Mouse (Mus musculus) heart, embryonic 11.5 days (tissue): Measurements from ENCODE around the gene Arhgap28. TPM values are rescaled to one million over a fixed set of nuclear protein-coding genes. Genes with fewer than 3 reads are reported as not detected.

Experiments used
- ATAC-seq: fragments of 200-750 bp; cut with Nextera tagmentation; replicated peaks from 2 replicates; pipeline ENCODE4 v1.8.0; 2017; ENCODE audit warnings: moderate library complexity; ENCODE audit not compliant: insufficient number of reproducible peaks, low FRiP score, low TSS enrichment
- H3K27ac ChIP-seq: fragments of 300-500 bp; sonication (generic); 2 replicates; pipeline ENCODE4 v1.5.1; 2014; ENCODE audit warnings: mild to moderate bottlenecking, low read depth, low read length
- H3K27me3 ChIP-seq: fragments of 300-500 bp; sonication (generic); 2 replicates; pipeline ENCODE4 v1.6.1; 2014; ENCODE audit warnings: mild to moderate bottlenecking, low read length, mixed read lengths; ENCODE audit not compliant: control insufficient read depth, insufficient read depth
- H3K36me3 ChIP-seq: fragments of 300-500 bp; sonication (generic); 2 replicates; pipeline ENCODE4 v1.6.1; 2014; ENCODE audit warnings: mild to moderate bottlenecking, low read length, moderate library complexity, mixed read lengths; ENCODE audit not compliant: control insufficient read depth, insufficient read depth
- H3K4me1 ChIP-seq: fragments of 300-500 bp; sonication (generic); 2 replicates; pipeline ENCODE4 v1.6.1; 2014; ENCODE audit warnings: low read length; ENCODE audit not compliant: control insufficient read depth, insufficient read depth
- H3K4me2 ChIP-seq: fragments of 300-500 bp; sonication (generic); 2 replicates; pipeline ENCODE4 v1.6.1; 2014; ENCODE audit warnings: mild to moderate bottlenecking, moderate library complexity
- H3K4me3 ChIP-seq: fragments of 300-500 bp; sonication (generic); 2 replicates; pipeline ENCODE4 v1.5.1; 2014; ENCODE audit warnings: low read depth, low read length
- H3K9ac ChIP-seq: fragments of 300-500 bp; sonication (generic); 2 replicates; pipeline ENCODE4 v1.6.1; 2014; ENCODE audit warnings: mild to moderate bottlenecking, low read depth, low read length, moderate library complexity
- H3K9me3 ChIP-seq: fragments of 300-500 bp; sonication (generic); replicated peaks from 2 replicates; pipeline ENCODE4 v1.6.1; 2016; ENCODE audit warnings: low read length; ENCODE audit not compliant: control insufficient read depth
- WGBS: fragments of 180-500 bp; shearing (Covaris S2); extraction: QIAGEN DNeasy Blood & Tissue Kit; methylation state at CpG from one replicate; pipeline ENCODE4 v1.1.7; 2014; ENCODE audit not compliant: insufficient replicate concordance; 5-methylcytosine and 5-hydroxymethylcytosine counted together
- polyA plus RNA-seq: library from polyadenylated mRNA; unstranded; fragments of >200 nt; fragmentation: Nextera tagmentation; extraction: Ambion mirVana; gene quantifications from 2 replicates; pipeline ENCODE4 v1.2.1, GENCODE M21; 2014

The Arhgap28 gene
- polyA plus RNA-seq, 1 experiment from 2014 or later: 25.9 TPM

DNA sequence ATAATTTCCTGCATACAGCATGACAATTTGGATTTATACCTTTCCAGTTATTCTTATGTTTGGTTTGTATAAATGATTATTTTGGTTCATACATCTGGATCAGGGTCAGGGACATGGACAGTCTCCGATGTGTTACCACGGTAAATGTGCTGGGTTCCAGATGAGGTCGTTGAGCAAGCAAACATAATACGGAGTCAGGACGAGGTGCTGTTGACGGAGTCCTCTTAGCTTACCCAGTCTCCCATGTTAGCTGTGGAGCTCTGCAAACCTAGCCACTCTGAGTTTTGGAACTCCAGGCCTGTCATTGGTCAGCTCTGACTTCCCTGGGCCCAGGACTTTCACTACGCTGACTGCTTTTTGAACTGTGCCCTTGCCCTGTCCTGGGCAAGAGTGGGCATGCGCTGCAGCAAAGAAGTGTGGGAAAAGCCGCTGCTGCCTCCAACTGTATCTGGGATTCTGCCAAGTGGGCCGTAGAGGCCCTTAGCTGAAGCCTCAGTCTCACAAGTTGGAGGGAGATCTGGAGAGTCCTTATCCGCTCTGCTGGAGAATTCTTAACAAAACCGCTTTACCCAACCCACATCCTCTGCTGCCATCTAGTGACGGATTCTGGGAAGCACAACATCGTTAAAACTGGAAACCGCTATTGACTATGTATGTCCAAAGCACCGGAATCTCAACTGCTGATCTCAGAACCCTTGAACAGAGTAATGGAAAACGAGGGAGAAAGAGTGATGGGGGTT is 166.4 kb downstream of the Arhgap28 start:
- 0 out of 2 replicates have a peak, but pooled peaks have one; percentile 26 for ATAC-seq
- Histone ChIP-seq H3K36me3 (no peaks in the 10 kb centered on the region), H3K27ac (no peak overlapping the region), H3K4me1 (no peaks in the 10 kb centered on the region), H3K4me2 (no peak overlapping the region), H3K9ac (no peak overlapping the region), H3K27me3 (no peaks in the 10 kb centered on the region), H3K4me3 (no peak overlapping the region), H3K9me3 (no peaks in the 10 kb centered on the region; the same call in 1 of the 2 replicates)
- WGBS: 58% methylated on average over 17 of the region's 17 CpGs

DNA sequence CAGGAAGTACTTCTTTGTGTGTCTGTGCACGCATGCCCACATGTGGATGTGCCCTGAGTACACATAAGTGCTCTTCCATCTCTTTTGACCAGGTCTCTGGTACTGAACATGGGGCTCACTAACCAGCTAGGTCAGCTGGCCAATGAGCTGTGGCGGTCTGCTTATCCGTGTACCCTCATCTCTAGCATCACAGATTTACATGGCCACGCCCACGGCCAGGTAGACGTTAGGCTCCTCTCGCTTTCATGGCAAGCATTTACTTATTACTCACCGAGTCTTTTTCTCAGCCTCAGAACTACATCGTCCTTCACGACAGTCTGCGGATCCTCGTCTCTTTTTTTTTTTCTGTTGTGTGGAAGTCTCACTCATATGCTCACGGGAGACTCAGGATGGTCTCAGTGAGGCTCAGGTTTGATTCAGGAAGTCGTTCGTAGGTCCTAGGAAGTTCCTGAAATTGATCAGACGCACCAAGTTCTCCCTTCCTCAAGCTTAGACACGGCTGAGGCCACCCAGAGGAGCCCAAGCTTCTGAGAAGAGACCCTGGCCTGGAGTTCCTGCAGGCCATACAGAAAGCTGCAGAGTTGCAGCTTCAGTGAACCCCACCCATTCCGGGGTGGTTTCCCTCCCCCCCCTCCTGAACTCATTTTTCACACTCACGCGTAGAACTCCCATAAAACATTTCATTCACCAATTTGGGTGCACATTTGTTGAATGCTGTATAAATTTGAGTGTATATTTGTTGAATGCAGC is 167.6 kb downstream of the Arhgap28 start:
- H3K4me2 ChIP-seq: no peak overlapping the region
- no peak overlapping the region for H3K4me3 ChIP-seq
- no peaks in the 10 kb centered on the region for H3K4me1 ChIP-seq
- H3K36me3 ChIP-seq: no peaks in the 10 kb centered on the region
- H3K9ac ChIP-seq: no peak overlapping the region
- no peaks in the 10 kb centered on the region for H3K27me3 ChIP-seq
- ATAC-seq: no peak
- WGBS: 91% methylated on average over 20 of the region's 20 CpGs
- H3K9me3 ChIP-seq: no peaks in the 10 kb centered on the region; the same call in 1 of the 2 replicates
- H3K27ac ChIP-seq: no peak overlapping the region

DNA sequence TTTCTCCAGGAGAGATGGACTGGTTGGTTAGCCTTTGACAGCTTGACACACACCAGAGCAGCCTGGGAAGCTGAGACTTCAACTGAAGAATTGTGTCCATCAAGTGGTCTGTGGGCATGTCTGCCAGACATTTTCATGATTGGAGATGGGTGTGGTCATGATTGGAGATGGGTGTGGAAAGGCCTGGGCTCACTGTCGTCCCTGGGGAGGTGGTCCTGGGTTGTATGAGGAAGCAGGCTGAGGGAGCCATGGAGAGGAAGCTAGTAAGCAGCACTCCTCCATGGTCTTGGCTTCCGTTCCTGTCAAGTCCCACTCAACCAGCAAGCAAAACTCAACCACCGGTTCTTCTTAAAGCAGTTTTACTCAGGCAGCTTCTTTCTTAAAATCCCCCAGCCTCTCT is 176.5 kb downstream of the Arhgap28 start:
- Histone ChIP-seq H3K4me3 (no peak overlapping the region), H3K27ac (no peak overlapping the region), H3K4me1 (no peaks in the 10 kb centered on the region), H3K4me2 (no peak overlapping the region), H3K9ac (no peak overlapping the region), H3K36me3 (no peaks in the 10 kb centered on the region), H3K27me3 (no peaks in the 10 kb centered on the region), H3K9me3 (peaks cover 8% of the 10 kb centered on the region; the same call in 1 of the 2 replicates)
- ATAC-seq: no peak
- WGBS: 78% methylated on average over 3 of the region's 3 CpGs

DNA sequence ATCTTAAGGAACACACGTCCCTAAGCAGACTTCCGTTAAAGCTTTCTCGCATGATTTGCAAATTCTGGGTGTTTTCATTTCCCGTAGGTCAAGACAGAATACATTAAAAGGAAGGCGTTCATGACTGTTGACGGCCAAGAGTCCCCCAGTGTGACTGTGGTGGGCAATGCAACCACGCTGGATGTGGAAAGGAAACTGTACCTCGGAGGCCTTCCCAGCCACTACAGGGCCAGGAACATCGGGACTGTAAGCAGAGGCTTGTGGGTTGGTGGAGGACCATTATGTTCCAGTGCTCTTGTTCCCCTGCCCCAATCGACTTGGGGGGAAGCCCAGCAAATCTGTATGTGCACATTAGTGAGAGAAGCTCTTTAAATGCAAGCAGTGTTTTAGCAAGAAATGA is 187.0 kb downstream of the Arhgap28 start:
- ATAC-seq: no peak
- no peak overlapping the region for H3K4me3 ChIP-seq
- H3K4me1 ChIP-seq: no peaks in the 10 kb centered on the region
- H3K9me3 ChIP-seq: no peaks in the 10 kb centered on the region
- no peaks in the 10 kb centered on the region for H3K27me3 ChIP-seq
- H3K36me3 ChIP-seq: no peaks in the 10 kb centered on the region
- no peak overlapping the region for H3K27ac ChIP-seq
- no peak overlapping the region for H3K4me2 ChIP-seq
- WGBS: 91% methylated on average over 10 of the region's 10 CpGs
- no peak overlapping the region for H3K9ac ChIP-seq

DNA sequence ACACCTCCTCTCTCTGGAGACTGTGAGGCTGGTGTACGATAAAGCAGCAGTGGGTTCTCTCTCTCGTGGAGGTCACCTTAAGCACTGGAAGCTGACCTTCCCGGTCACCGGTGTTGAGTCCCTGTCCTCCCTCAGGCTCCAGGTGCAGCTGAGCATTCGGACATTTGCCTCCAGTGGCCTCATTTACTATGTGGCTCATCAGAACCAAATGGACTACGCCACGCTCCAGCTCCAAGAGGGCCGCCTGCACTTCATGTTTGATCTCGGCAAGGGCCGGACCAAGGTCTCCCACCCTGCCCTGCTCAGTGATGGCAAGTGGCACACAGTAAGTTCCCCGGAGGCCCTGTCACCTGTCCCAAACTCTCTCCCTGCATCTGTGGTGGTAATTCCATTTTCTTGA is 188.2 kb downstream of the Arhgap28 start:
- no peaks in the 10 kb centered on the region for H3K9me3 ChIP-seq
- H3K4me1 ChIP-seq: no peaks in the 10 kb centered on the region
- H3K27ac ChIP-seq: no peak overlapping the region
- no peaks in the 10 kb centered on the region for H3K27me3 ChIP-seq
- no peak overlapping the region for H3K4me3 ChIP-seq
- no peak for ATAC-seq
- H3K9ac ChIP-seq: no peak overlapping the region
- 92% methylated on average over 11 of the region's 11 CpGs for WGBS
- no peak overlapping the region for H3K4me2 ChIP-seq
- no peaks in the 10 kb centered on the region for H3K36me3 ChIP-seq

DNA sequence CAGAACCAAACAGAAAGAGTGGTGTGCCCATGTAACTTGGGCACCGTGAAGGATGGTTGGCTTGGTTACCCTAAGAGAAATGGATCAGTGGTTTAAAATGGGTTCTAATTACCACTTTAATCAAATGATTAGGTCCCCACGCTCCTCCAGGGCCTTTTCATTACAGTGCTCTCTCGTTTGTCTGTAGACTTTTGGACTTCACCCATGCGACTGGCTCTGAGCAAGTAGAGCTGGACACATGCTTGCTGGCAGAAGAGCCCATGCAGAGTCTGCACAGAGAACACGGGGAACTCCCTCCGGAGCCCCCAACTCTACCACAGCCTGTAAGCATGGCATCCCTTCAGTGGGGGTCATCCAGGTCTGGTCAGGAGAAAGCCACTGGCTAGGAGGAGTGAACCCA is 190.3 kb downstream of the Arhgap28 start:
- ATAC-seq: no peak
- 87% methylated on average over 6 of the region's 6 CpGs for WGBS
- Histone ChIP-seq H3K4me2 (no peak overlapping the region), H3K27ac (no peak overlapping the region), H3K9ac (no peak overlapping the region), H3K36me3 (no peaks in the 10 kb centered on the region), H3K27me3 (no peaks in the 10 kb centered on the region), H3K4me3 (no peak overlapping the region), H3K9me3 (no peaks in the 10 kb centered on the region), H3K4me1 (no peaks in the 10 kb centered on the region)

DNA sequence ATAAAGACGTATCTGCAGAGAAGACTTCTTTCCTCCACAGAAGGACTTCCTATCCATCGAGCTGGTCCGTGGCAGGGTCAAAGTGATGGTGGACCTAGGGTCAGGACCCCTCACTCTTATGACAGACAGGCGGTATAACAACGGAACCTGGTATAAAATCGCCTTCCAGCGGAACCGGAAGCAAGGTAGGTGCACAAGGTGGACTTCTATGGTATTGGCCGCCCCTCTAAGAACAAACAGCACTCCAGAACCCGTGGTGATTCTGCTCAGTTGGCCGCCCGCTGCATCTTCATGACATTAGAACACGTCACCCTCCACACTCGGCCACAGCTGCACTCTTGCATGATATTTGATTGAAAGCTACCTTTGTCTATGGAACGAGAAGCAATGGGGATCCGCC is 194.7 kb downstream of the Arhgap28 start:
- Histone ChIP-seq H3K36me3 (no peaks in the 10 kb centered on the region), H3K27ac (no peak overlapping the region), H3K4me1 (no peaks in the 10 kb centered on the region), H3K4me3 (no peak overlapping the region), H3K27me3 (no peaks in the 10 kb centered on the region), H3K4me2 (no peak overlapping the region), H3K9me3 (no peaks in the 10 kb centered on the region), H3K9ac (no peak overlapping the region)
- no peak for ATAC-seq
- 87% methylated on average over 16 of the region's 16 CpGs for WGBS
